Mouse (Mus musculus): ENCODE measurements around the gene Neil1.

DNA sequence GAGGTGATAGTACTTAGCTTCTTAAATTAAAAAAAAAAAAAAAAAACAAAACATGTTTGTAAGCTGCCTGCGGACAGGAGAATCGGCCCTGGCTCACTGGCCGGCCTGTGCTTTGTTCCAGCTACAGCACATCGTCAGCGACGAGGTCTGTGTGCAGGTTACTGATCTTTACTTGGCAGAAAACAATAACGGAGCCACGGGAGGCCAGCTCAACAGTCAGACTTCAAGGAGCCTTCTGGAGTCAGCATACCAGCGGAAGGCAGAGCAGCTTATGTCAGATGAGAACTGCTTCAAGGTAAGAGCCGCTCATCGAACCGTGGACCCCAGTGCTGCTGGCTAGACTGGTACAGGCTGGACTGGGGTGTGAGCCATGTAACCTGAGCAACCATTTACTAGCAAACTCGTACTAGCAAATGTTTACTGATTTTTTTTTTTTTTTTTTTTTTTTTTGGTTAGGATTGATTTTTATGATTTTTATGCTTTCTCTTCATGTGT is 30.8 kb downstream of the Neil1 start:
- no peak for TF ChIP-seq CTCF (IDR thresholded peaks at IDR 0.05; ENCODE audit: low read depth, low read length)
- TF ChIP-seq POLR2A (IDR thresholded peaks at IDR 0.05; ENCODE audit: borderline replicate concordance, low read depth, low read length) = no peak
